Mouse (Mus musculus): ENCODE results near the gene Hip1.
A peak's percentile ranks its signal among the peaks of the same experiment; 100 is the strongest.

The Hip1 gene

GRCm38 (mm10) chr5:135544865-135545797, at the start of gene Hip1:
Hip1 (minus strand) TSS chr5:135545120.
- peak; percentile 100 for DNase-seq (ENCODE audit: low spot score)

GRCm38 (mm10) chr5:135589996-135590784, 45.3 kb upstream of the Hip1 start:
- no peak for DNase-seq (ENCODE audit: low spot score)

GRCm38 (mm10) chr5:135587764-135588163, 42.8 kb upstream of the Hip1 start:
- no peak for DNase-seq (ENCODE audit: low spot score)

- DNase-seq (ENCODE audit: low spot score), result no peak
Measured at GRCm38 (mm10) chr5:135585691-135586090, 40.8 kb upstream of the Hip1 start.

- DNase-seq (ENCODE audit: low spot score), result no peak
Measured at GRCm38 (mm10) chr5:135582330-135582729, 37.4 kb upstream of the Hip1 start.

GRCm38 (mm10) chr5:135579331-135579751, 34.4 kb upstream of the Hip1 start:
- DNase-seq (ENCODE audit: low spot score), result no peak

- DNase-seq (ENCODE audit: low spot score), result no peak
Measured at GRCm38 (mm10) chr5:135576055-135576454, 31.1 kb upstream of the Hip1 start.

- DNase-seq (ENCODE audit: low spot score), result no peak
Measured at GRCm38 (mm10) chr5:135573006-135573405, 28.1 kb upstream of the Hip1 start, which contains the start of gene Ccl24. Ccl24 (minus strand) TSS chr5:135573049.

GRCm38 (mm10) chr5:135568698-135569097, 23.8 kb upstream of the Hip1 start:
- DNase-seq (ENCODE audit: low spot score), result no peak

- no peak for DNase-seq (ENCODE audit: low spot score)
Measured at GRCm38 (mm10) chr5:135567556-135568265, 22.8 kb upstream of the Hip1 start.

GRCm38 (mm10) chr5:135563469-135563868, 18.5 kb upstream of the Hip1 start, which contains the start of gene Ccl26:
Ccl26 (minus strand) TSS chr5:135563569.
- DNase-seq (ENCODE audit: low spot score), result no peak

GRCm38 (mm10) chr5:135557671-135558070, 12.8 kb upstream of the Hip1 start:
- DNase-seq (ENCODE audit: low spot score), result no peak

- DNase-seq (ENCODE audit: low spot score), result no peak
Measured at GRCm38 (mm10) chr5:135557051-135557450, 12.1 kb upstream of the Hip1 start.

GRCm38 (mm10) chr5:135556259-135556658, 11.3 kb upstream of the Hip1 start:
- DNase-seq (ENCODE audit: low spot score), result no peak

GRCm38 (mm10) chr5:135551591-135551990, 6.7 kb upstream of the Hip1 start:
- no peak for DNase-seq (ENCODE audit: low spot score)

GRCm38 (mm10) chr5:135550910-135551309, 6.0 kb upstream of the Hip1 start:
- DNase-seq (ENCODE audit: low spot score), result no peak

- no peak for DNase-seq (ENCODE audit: low spot score)
Measured at GRCm38 (mm10) chr5:135547990-135548389, 3.1 kb upstream of the Hip1 start.

GRCm38 (mm10) chr5:135544032-135544558, 825 bp downstream of the Hip1 start:
- DNase-seq (ENCODE audit: low spot score), result no peak

GRCm38 (mm10) chr5:135537794-135538214, 7.1 kb downstream of the Hip1 start:
- no peak for DNase-seq (ENCODE audit: low spot score)

- no peak for DNase-seq (ENCODE audit: low spot score)
Measured at GRCm38 (mm10) chr5:135537326-135537725, 7.6 kb downstream of the Hip1 start.

GRCm38 (mm10) chr5:135535867-135536266, 9.1 kb downstream of the Hip1 start:
- no peak for DNase-seq (ENCODE audit: low spot score)

- DNase-seq (ENCODE audit: low spot score), result peak; percentile 45
Measured at GRCm38 (mm10) chr5:135533431-135533830, 11.5 kb downstream of the Hip1 start.
